Mouse (Mus musculus) cerebellum, adult 18-20 months (tissue): ENCODE measurements around the gene Dnhd1.
"Not testable (repeated sequence)": the region's sequence is repeated elsewhere in the genome, so short reads cannot be mapped to it uniquely, and the experiment has no call there.

Experiments used
- DNase-seq, 2 experiments: peaks; one replicate each; pipeline ENCODE4 v3.0.0; 2021

Dnhd1 gene

GRCm38 (mm10) chr7:105741978-105742377 is 91.4 kb downstream of the Dnhd1 start:
- DNase-seq = no peak

DNA sequence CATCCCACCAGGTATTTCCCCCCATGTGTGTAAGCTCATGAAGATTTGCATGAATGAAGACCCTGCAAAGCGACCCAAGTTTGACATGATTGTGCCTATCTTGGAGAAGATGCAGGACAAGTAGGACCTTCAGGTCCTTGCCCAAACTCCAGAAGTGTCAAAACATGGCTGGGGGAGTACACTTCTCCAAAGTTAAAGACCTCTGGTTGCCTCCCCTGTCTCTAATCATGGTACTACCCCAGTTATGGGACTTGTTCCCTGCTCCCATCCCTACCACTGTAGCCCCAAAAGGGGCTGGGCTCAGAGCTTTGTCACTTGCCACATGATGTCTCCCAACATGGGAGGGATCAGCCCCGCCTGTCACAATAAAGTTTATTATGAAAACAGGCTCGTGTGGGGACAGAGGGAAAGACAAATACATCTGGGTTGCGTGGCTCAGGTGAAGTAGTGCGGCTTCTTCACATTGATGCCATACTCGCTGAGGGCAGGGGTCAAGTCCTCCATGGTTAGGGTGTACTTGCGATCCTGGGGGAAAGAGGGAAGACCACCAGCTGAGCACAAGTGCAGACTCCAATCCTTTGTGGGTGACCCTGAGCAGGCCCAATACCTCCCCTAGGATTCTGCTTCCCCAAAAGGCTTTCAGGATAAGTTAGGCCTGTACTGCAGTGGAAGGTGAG is 92.0 kb downstream of the Dnhd1 start:
- DNase-seq = not testable (repeated sequence)

DNA sequence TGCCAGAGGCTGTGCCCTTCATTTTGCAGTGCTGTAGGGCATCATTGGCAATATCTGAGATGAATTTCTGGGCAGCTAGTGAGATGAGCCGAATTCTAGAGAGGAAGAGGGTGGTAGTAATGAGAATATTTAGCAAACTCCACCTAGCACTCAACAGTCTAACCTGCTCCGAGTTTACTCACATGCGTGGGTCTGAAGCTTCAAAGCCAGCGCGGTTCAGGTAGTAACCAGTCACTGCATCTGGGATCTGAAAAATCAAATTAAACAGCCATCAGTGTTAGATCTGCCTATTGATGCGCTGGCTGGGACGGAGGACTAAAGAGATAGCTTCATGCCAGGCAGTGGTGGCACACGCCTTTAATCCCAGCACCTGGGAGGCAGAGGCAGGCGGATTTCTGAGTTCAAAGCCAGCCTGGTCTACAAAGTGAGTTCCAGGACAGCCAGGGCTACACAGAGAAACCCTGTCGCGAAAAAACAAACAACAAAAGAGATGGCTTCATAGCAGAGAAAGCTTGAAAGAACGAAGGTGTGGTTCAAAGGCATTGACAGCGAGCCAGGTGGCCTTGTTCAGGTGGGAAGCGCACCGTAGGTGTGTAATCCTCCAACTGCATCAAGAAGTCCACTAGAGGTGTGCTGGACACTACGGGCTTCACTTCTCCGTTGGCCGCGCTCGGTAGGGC is 92.8 kb downstream of the Dnhd1 start:
- DNase-seq = not testable (repeated sequence)

GRCm38 (mm10) chr7:105743926-105744590 is 93.4 kb downstream of the Dnhd1 start, which contains the start of gene Taf10:
Gene Taf10, minus strand, starts transcription at chr7:105744361.
- DNase-seq = peak; percentile 86 to 88

DNA sequence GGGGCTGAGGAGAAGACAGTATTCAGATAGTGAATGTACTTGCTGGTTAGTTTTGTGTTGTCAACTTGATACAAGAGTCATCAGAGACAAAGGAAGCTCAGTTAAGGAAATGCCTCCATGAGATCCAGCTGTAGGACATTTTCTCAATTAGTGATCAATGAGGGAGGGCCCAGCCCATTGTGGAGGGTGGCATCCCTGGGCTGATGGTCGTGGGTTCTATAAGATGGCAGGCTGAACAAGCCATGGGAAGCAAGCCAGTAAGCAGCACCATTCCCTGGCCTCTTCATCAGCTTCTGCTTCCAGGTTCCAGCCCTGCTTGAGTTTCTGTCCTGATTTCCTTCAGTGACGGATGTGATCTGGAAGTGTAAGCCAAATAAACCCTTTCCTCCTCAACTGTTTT is 97.1 kb downstream of the Dnhd1 start:
- no peak for DNase-seq

DNA sequence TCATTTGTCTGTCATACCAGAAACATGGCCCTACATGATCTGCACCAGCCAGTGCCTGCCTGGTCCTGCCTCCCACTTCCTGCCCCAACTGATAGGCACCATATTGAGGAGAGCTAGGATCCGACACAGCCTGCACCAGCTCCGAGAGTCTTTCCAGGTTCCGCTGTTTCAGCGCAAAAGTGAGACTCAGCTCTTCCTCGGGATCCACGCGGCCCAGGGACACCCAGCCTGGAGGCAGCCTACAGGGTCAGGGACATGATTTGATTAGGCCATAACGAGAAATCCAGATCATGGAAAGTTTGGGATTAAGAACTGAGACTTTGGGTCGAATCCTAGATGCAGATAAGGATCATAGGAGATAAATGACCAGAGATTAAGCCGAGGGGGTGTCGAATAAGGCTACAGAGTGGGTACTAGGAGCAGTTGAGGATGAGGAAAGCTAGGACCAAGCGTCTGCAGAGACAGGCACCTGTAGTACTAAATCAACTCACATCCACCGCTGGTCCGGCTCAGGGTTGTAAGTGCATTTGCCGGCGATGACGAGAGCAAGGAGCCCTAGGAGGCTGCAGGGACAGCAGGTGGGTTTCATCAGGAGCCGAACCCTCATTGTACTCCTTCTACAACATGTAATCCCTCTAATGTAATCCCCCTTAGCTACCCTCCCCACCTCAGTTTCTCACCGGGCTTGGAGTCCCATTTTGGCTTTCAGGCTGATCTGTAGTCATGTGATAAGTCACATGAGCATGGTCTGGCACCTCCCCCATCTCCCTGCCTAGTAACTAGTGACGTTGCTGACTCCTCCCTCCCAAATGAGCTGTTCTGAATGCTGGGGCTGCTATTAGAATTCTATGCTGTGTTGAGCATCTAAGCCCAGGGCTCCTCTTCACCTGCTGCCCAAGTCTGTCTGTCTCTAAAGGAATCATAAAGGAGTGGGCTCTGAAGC is 101.1 kb downstream of the Dnhd1 start, which contains the start of gene Tpp1:
Gene Tpp1, minus strand, starts transcription at position 745 of the 943 bp plus-strand sequence.
- DNase-seq = peak; percentile 90 to 96

- DNase-seq = peak; percentile 53 to 67
Measured at GRCm38 (mm10) chr7:105752716-105753115, 102.1 kb downstream of the Dnhd1 start.

DNA sequence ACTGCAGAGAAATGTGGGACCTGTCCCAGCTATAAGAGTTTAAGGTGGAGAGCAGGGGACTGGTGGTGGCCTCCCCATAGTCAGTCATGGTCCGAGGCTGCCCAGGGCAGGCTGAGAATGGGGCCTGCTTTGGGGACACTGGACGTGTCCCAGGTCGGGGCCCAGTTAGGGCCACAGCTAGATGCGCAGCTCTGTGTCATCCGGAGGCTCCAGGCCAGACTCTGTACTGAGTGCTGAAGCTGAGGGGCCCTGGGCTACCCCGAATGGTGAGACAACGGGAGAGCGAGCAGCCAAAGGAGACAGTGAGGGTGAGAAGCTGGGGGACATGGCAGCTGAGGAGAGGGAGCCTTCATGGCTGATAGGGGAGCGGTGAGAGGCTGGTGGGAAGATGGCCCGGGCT is 102.7 kb downstream of the Dnhd1 start:
- no peak for DNase-seq

GRCm38 (mm10) chr7:105761813-105762484 is 111.3 kb downstream of the Dnhd1 start:
- no peak for DNase-seq

GRCm38 (mm10) chr7:105762517-105763270 is 112.1 kb downstream of the Dnhd1 start:
- no peak for DNase-seq

GRCm38 (mm10) chr7:105764331-105764730 is 113.7 kb downstream of the Dnhd1 start:
- no peak for DNase-seq

DNA sequence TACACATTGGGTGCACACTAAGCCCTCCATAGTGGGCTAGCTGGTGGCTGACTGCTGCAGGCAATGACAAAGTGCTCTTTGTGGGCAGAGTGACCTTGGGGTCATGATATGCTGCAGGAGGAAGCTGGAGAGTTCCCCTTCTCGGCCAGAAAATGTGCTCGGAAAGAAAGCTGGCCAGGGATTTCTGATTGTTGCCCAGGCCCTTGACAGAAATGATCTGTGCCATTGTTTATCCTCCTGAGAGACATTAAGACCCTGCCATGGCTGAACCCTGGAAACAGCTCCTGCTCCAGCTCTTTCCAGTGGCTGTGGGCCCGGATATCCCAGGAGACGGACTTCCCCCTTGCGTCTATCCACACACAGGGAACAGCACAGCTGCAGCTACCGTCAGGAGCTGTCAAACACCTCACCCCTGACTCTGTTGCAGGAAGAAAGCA is 117.1 kb downstream of the Dnhd1 start:
- no peak for DNase-seq

DNA sequence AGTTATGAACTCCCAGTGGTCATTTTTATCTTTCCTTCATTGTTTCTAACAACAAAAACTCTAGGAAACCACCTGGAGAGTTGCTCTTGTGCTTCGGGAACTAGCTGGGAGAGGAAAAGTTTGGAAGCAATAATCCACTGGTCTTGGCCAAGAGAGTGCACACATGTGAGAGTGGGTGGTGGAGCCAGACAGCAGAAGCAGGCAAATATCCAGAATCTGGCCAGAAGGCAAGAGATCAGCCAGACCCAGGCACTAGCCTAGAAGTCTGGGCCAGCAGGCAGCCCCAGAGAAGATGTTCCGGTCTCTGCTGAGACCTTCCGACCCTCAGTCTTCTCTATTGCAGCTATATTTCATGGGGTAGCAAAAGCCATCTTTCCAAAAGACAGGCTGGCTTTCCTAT is 119.3 kb downstream of the Dnhd1 start:
- no peak for DNase-seq
